Mouse (Mus musculus) gastrocnemius, postnatal 14 days (tissue): ENCODE data around the gene Macrod1. TPM values are rescaled to one million over a fixed set of nuclear protein-coding genes. Genes with fewer than 3 reads are reported as not detected.

ENCODE experiments used
- DNase-seq: peaks from one replicate; pipeline ENCODE4 v3.0.0; 2021; ENCODE audit warnings: mixed read lengths
- intact Hi-C: fragments of 180-260 bp; cut with DNase I; formaldehyde crosslinking; loops from one replicate; pipeline ENCODE4 v1.15.1; 2025; ENCODE audit warnings: low total_unique reads
- total RNA-seq, 2 experiments: library from RNA; stranded (reverse); gene quantifications; 2 replicates each; pipeline ENCODE4 v1.2.3; 2021

Macrod1 gene
- total RNA-seq, 2 experiments from 2014 or later = 187 to 192 TPM

DNA sequence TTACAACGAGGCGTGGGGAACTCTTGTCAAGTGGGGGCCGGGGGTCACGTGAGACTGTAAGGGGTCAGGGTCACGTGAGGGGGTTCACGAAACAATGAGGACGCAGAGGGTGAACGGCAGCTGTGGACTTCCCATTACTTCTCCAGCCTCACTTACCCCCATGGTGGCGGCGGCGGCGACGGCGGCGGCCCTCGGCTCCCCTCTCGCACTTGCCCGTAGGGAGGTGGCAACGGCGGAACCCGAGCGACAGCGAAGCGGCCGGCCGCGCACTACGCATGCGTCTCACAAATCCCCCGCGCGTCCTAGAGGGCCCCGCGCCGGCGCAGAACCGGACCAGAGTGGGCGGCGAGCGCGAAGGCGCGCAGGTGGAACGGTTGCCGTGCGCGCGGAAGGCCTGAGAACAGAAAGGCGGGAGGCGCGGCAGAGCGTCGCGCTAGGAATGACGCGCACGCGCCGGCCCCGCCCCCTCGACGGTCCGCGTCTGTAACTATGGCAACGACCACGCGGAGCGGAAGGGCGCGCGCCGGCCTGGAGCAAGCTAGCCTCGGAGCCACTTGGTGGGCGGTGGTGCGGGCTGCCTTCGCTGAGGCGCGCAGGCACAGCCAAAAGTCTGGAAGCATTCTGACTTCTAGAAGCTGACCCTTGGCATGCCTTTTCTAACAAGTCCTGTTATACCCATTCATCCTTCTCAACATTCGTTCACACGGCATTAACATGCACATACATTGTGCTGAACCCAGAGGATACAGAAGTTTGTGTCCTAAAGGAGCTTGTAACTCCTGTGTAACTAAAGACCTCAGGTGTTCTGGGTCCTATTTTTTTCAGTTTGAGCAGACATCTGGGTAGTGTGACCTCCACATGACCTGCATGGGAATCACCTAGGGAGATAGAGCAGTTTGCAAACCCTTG, 184.4 kb downstream of the Macrod1 start, which contains the start of gene Naa40:
Naa40 (minus strand) TSS at position 402 of the 909 bp plus-strand sequence.
- intact Hi-C loops = no loop called here
- DNase-seq = peak; percentile 92

DNA sequence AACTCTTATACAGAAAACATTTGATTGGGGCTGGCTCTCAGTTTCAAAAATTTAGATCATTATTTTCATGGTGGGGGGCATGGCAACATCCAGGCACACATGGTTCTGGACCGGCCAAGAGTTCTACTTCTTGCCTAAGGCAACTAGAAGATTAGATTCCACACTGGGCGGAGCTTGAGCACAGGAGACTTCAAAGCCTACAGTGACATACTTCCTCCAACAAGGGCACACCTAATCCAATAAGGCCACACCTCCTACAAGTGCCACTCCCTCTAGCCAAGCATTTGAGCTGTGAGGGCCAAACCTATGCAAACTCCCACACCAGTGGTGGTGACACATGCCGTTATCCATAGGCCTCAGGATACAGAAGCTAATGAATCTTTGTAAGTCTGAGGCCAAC, 189.4 kb downstream of the Macrod1 start:
- no peak for DNase-seq
- intact Hi-C loops = no loop called here

Other genes with a start within 250 kb of the Macrod1 start
- gene Rps6ka4, start 216.2 kb upstream of the Macrod1 start, total RNA-seq = 1 to 10 TPM; 7.7 to 8.5 TPM
- gene Ccdc88b, start 198.6 kb upstream of the Macrod1 start, total RNA-seq = under 1 TPM; 0.40 to 0.84 TPM
- 10 to 100 TPM; 34.6 to 38.9 TPM for gene Trmt112, start 147.1 kb upstream of the Macrod1 start, total RNA-seq
- 100 to 1,000 TPM; 159 to 187 TPM for gene Prdx5, start 146.7 kb upstream of the Macrod1 start, total RNA-seq
- 10 to 100 TPM; 47.7 to 52.0 TPM for gene Esrra, start 135.0 kb upstream of the Macrod1 start, total RNA-seq
- not detected for gene Catsperz, start 131.4 kb upstream of the Macrod1 start, total RNA-seq
- gene Kcnk4, start 122.3 kb upstream of the Macrod1 start, total RNA-seq = not detected
- gene Bad, start 114.9 kb upstream of the Macrod1 start, total RNA-seq = 10 to 100 TPM; 14.2 to 14.6 TPM
- gene Gpr137, start 114.3 kb upstream of the Macrod1 start, total RNA-seq = 1 to 10 TPM; 8.9 to 9.9 TPM
- 100 to 1,000 TPM; 139 to 184 TPM for gene Ppp1r14b, start 81.8 kb upstream of the Macrod1 start, total RNA-seq
- 10 to 100 TPM; 10.9 to 11.6 TPM for gene Plcb3, start 80.3 kb upstream of the Macrod1 start, total RNA-seq
- gene Fkbp2, start 76.3 kb upstream of the Macrod1 start, total RNA-seq = 10 to 100 TPM; 13.0 to 13.7 TPM
- gene Vegfb, start 69.2 kb upstream of the Macrod1 start, total RNA-seq = 100 to 1,000 TPM in 1 of 2 experiments, 10 to 100 TPM in 1; 90.8 to 118 TPM
- gene Dnajc4, start 64.2 kb upstream of the Macrod1 start, total RNA-seq = 10 to 100 TPM; 30.7 to 32.4 TPM
- 10 to 100 TPM; 15.7 to 18.9 TPM for gene Nudt22, start 60.7 kb upstream of the Macrod1 start, total RNA-seq
- 10 to 100 TPM; 19.7 to 20.1 TPM for gene Trpt1, start 60.7 kb upstream of the Macrod1 start, total RNA-seq
- gene Fermt3, start 37.3 kb upstream of the Macrod1 start, total RNA-seq = 1 to 10 TPM; 2.0 to 2.2 TPM
- 10 to 100 TPM; 80.3 to 92.4 TPM for gene Stip1, start 16.8 kb upstream of the Macrod1 start, total RNA-seq
- under 1 TPM; 0.27 to 0.51 TPM for gene Flrt1, start 48.9 kb downstream of the Macrod1 start, total RNA-seq
- gene Otub1, start 149.5 kb downstream of the Macrod1 start, total RNA-seq = 10 to 100 TPM; 52.6 to 62.6 TPM
- gene Cox8a, start 160.8 kb downstream of the Macrod1 start, total RNA-seq = 100 to 1,000 TPM; 167 TPM
- gene Naa40, start 184.4 kb downstream of the Macrod1 start, total RNA-seq = 10 to 100 TPM in 1 of 2 experiments, 1 to 10 TPM in 1; 9.1 to 11.7 TPM
- gene Rcor2, start 210.5 kb downstream of the Macrod1 start, total RNA-seq = 1 to 10 TPM; 2.1 to 8.8 TPM